Mouse (Mus musculus) kidney, adult 2 months (tissue): Measurements from ENCODE around the gene Stk17b. TPM values are rescaled to one million over a fixed set of nuclear protein-coding genes. Genes with fewer than 3 reads are reported as not detected.
"Not testable (repeated sequence)": the region's sequence is repeated elsewhere in the genome, so short reads cannot be mapped to it uniquely, and the experiment has no call there.

Experiments
- DNase-seq: peaks from one replicate; pipeline ENCODE4 v3.0.0; 2021
- H3K27ac ChIP-seq: fragments of 200-500 bp; 2 replicates; pipeline ENCODE4 v1.5.1; 2012; ENCODE audit warnings: low read depth, low read length, control low read depth, inconsistent platforms; ENCODE audit not compliant: insufficient read depth
- H3K27me3 ChIP-seq: fragments of 200-500 bp; replicated peaks from 2 replicates; pipeline ENCODE4 v1.6.1; 2012; ENCODE audit warnings: mild to moderate bottlenecking, moderate library complexity, low read length, inconsistent platforms; ENCODE audit not compliant: control insufficient read depth, insufficient read depth
- H3K36me3 ChIP-seq: fragments of 200-500 bp; 2 replicates; pipeline ENCODE4 v1.6.1; 2012; ENCODE audit warnings: mild to moderate bottlenecking, moderate library complexity, low read length, inconsistent platforms; ENCODE audit not compliant: control insufficient read depth, insufficient read depth
- H3K4me1 ChIP-seq: fragments of 200-500 bp; 2 replicates; pipeline ENCODE4 v1.6.1; 2011; ENCODE audit warnings: low read length; ENCODE audit not compliant: control insufficient read depth, insufficient read depth
- H3K4me3 ChIP-seq: fragments of 200-500 bp; 2 replicates; pipeline ENCODE4 v1.5.1; 2011; ENCODE audit warnings: mild to moderate bottlenecking, low read depth, low read length, control low read depth; ENCODE audit not compliant: insufficient read depth
- CTCF ChIP-seq: fragments of 200-500 bp; conservative IDR thresholded peaks from 2 replicates; pipeline ENCODE4 v1.5.1; 2011; ENCODE audit warnings: low read depth, mild to moderate bottlenecking, control low read depth, low read length, moderate library complexity, mixed read lengths; ENCODE audit not compliant: insufficient read depth, insufficient read length
- POLR2A ChIP-seq: fragments of 200-500 bp; IDR thresholded peaks from one replicate; pipeline ENCODE4 v1.6.1; 2011; ENCODE audit warnings: low read depth, low read length, control low read depth
- WGBS: fragments of 180-500 bp; shearing (Covaris S2); methylation state at CpG from one replicate; pipeline ENCODE4 v1.1.7; 2018; 5-methylcytosine and 5-hydroxymethylcytosine counted together
- polyA plus RNA-seq: library from polyadenylated mRNA; depleted of rRNA; stranded (reverse); fragments of >200 nt; gene quantifications from 2 replicates; pipeline ENCODE4 v1.2.3, GENCODE M21; 2012

Stk17b gene
- polyA plus RNA-seq, 1 experiment: 4.1 TPM

DNA sequence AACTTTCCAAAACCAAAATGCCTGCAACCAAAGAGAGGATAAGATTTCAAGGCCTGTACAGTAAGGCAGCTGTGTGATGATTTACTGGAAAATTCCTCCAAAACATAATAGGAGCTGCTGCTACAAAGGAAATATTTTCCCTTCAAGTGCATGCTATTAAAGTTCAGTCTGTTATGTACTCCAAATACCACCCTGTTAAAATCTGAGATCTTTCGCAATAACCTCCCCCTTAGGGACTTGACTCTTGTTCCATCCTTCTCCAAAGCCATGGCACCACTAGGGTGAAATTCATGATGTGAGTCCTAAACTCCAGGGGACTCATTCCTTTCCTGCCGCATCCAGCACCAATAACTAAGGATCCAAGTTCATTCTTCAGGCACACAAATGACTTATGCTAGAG lies 58.1 kb downstream of the Stk17b start:
- H3K4me3 ChIP-seq: no peak overlapping the region
- H3K27ac ChIP-seq: no peak overlapping the region
- H3K36me3 ChIP-seq: no peaks in the 10 kb centered on the region
- no peak for DNase-seq
- H3K27me3 ChIP-seq: no peaks in the 10 kb centered on the region
- 70% methylated on average over 2 of the region's 2 CpGs for WGBS
- H3K4me1 ChIP-seq: no peaks in the 10 kb centered on the region
- no peak for TF ChIP-seq POLR2A
- no peak for TF ChIP-seq CTCF

DNA sequence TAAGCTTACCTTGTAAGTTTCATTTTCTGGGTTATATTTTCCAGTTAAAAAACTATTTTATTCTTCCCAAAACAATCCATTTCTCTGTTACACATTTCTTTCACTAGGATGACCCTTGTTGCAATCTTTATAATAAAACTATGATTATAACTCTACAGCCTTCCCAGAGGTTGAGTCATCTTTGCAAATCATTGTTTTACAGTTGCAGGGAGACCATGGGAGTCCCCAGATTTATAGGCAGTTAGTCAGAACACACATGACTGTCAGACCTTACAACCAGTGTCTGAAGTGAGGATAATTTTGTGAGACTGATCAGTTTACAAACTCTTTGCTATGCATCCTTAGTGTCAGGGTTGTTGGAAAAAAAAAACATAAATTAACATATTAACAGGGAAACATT lies 63.7 kb downstream of the Stk17b start:
- no peaks in the 10 kb centered on the region for H3K4me1 ChIP-seq
- H3K27me3 ChIP-seq: no peaks in the 10 kb centered on the region
- no peaks in the 10 kb centered on the region for H3K36me3 ChIP-seq
- no peak for TF ChIP-seq POLR2A
- TF ChIP-seq CTCF: no peak
- DNase-seq: no peak
- H3K4me3 ChIP-seq: no peak overlapping the region
- H3K27ac ChIP-seq: no peak overlapping the region

GRCm38 (mm10) chr1:53720601-53721351 lies 64.2 kb downstream of the Stk17b start:
- 31% methylated on average over 5 of the region's 5 CpGs for WGBS
- no peaks in the 10 kb centered on the region for H3K4me1 ChIP-seq
- H3K27ac ChIP-seq: no peak overlapping the region
- no peak overlapping the region for H3K4me3 ChIP-seq
- DNase-seq: no peak
- H3K27me3 ChIP-seq: no peaks in the 10 kb centered on the region
- TF ChIP-seq CTCF (no peak), POLR2A (no peak)
- no peaks in the 10 kb centered on the region for H3K36me3 ChIP-seq

DNA sequence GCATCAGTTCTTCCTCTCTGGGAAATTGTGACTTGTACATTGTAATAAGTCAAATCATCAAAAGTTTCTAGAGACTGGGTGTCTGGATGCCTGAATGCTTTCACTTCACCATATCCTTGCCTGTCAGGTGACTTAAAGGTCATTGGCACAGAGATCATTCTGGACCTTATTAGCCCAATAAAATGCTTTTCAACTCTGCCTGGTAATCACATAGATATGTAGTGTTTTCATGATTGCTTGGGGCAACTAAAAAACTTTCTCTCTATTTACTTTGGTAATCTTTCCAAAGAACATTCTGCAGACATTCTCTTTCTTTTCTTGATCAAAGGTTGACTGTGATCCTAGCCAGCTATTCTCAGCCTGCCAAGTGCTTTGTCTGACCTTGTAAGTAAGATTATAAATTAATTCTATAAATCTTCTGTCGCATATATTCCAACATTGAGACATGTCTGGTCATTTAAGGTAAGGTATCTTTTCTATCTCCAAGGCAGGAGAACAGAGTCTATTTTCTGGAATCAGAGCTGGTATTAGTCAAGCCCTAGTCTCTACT lies 69.0 kb downstream of the Stk17b start:
- peak; percentile 33 for DNase-seq
- Histone ChIP-seq H3K4me1 (no peaks in the 10 kb centered on the region), H3K27ac (no peak overlapping the region), H3K27me3 (no peaks in the 10 kb centered on the region), H3K36me3 (no peaks in the 10 kb centered on the region), H3K4me3 (no peak overlapping the region)
- 50% methylated on average over 1 of the region's 1 CpGs for WGBS
- no peak for TF ChIP-seq CTCF
- TF ChIP-seq POLR2A: no peak

- TF ChIP-seq POLR2A: no peak
- 0 out of 2 replicates have a peak, but pooled peaks have one; percentile 7 for TF ChIP-seq CTCF
- Histone ChIP-seq H3K27me3 (no peaks in the 10 kb centered on the region), H3K27ac (no peak overlapping the region), H3K36me3 (no peaks in the 10 kb centered on the region), H3K4me3 (no peak overlapping the region), H3K4me1 (no peaks in the 10 kb centered on the region)
- 1% methylated on average over 4 of the region's 4 CpGs for WGBS
- peak; percentile 79 for DNase-seq
Measured at GRCm38 (mm10) chr1:53715446-53715845, 69.6 kb downstream of the Stk17b start.

- WGBS: 61% methylated on average over 3 of the region's 3 CpGs
- DNase-seq, H3K4me3 ChIP-seq, H3K27ac ChIP-seq, H3K27me3 ChIP-seq, H3K36me3 ChIP-seq, H3K4me1 ChIP-seq: not testable (repeated sequence)
Measured at GRCm38 (mm10) chr1:53713383-53713782, 71.6 kb downstream of the Stk17b start.

GRCm38 (mm10) chr1:53711069-53711468 lies 74.0 kb downstream of the Stk17b start:
- no peak for TF ChIP-seq CTCF
- TF ChIP-seq POLR2A: no peak

DNA sequence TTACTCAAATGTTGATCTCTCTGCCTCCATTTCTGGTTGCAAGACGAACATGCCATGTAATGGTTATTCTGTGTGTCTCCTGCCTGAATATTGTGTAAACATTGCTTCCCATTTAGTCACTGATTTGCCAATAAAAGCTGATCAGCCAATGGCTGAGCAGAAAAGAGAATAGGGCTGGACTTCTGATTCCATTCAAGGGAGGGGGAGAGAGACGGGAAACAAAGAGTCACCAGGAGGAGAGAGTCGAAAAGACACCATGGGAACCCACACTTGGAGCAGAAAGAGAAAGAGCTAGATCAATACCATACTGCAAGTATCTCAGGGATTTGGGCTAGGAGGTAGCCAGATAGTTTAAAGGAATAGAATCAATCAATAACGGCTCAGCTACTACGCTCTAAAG lies 75.4 kb downstream of the Stk17b start:
- WGBS: 84% methylated on average over 5 of the region's 5 CpGs
- not testable (repeated sequence) for H3K27ac ChIP-seq, H3K4me3 ChIP-seq, H3K36me3 ChIP-seq, DNase-seq, H3K27me3 ChIP-seq, H3K4me1 ChIP-seq

More at GRCm38 (mm10) chr1:53711069-53711468, 74.0 kb downstream of the Stk17b start:
- no peak overlapping the region for H3K27ac ChIP-seq
- no peaks in the 10 kb centered on the region for H3K4me1 ChIP-seq
- H3K36me3 ChIP-seq: no peaks in the 10 kb centered on the region
- DNase-seq: no peak
- no peak overlapping the region for H3K4me3 ChIP-seq
- no peaks in the 10 kb centered on the region for H3K27me3 ChIP-seq
- 93% methylated on average over 9 of the region's 9 CpGs for WGBS
